Mouse (Mus musculus): Measurements from ENCODE around the gene Rtn4rl1.

Gene Rtn4rl1

DNA sequence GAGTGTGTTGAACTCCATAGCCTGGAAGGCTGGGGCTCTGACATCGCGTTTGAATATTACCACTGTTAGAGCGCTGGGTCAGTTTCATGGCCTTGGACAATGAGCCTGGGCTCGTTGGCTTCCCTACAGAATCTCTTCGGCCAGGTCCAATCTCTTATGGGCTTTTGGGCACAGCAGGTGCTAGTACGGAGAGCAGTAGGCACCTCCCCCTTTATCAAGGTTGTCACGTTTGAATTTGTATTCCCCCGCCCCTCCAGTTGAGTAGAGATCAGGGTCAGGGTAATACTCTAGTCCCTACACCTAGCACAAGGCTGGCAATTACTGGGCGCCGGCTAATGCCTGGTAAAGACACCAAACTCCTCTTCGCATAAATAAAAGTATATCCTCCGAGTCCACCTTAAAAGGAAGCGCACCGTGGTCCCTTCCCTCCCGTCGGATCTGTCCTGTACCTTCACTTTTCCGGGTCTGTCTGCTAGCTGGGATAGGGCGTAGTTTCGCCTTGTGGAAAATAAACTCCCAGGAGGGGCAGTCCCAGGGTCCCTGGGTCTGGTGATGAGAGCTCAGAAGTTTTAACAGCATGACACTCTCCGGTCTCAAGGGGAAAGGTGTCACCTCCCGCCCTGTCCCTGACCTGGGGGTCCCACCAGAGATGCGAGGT lies 3.7 kb upstream of the Rtn4rl1 start:
- no peak for DNase-seq (ENCODE audit: low spot score)

DNA sequence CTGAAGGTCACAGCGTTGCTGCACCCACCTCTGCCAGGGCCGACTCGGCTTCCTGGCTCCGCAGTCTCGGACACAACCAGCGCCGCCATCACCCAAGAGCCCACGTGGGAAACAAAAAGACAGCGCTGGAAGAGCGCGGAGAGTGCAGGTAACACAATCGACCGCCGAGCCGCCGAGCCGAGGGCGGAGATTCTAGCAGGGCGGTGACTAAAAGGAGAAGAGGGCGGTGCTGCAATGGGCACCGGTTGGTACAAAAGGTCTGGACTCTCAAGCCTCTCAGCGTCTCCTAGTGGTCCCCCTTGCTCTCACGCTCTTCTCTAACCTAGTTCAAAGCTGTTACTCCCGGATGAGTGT lies 3.2 kb upstream of the Rtn4rl1 start:
- DNase-seq (ENCODE audit: low spot score), result no peak

DNA sequence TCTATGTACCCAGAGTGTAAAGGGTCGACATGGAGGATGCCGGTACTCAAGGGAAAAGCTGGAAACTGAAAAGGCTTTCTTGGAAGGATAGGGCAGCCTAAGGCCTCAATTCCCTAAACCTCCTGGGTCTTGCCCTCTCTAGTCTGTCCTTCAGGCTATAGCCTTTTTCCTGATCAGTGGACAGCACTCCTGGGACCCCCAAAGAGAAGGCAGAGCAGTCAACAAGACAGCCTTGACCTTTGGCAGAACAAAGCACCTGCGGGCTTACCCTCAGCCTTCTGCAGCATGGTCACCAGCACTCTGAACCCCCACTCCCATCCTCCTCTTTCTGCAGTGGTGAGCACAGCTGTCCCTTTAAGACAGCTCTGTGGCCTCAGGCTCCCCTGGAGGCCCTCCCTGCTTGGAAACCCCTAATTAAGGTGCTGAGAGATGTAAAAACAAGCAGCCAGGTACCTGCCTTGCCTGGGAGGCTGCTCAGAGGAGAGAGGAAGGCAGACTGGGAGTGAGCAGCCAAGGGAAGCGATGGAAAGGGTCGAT lies 2.6 kb upstream of the Rtn4rl1 start, which contains the start of gene Dph1:
Dph1 (minus strand) TSS at position 337 of the 537 bp plus-strand sequence.
- DNase-seq (ENCODE audit: low spot score), result no peak

DNA sequence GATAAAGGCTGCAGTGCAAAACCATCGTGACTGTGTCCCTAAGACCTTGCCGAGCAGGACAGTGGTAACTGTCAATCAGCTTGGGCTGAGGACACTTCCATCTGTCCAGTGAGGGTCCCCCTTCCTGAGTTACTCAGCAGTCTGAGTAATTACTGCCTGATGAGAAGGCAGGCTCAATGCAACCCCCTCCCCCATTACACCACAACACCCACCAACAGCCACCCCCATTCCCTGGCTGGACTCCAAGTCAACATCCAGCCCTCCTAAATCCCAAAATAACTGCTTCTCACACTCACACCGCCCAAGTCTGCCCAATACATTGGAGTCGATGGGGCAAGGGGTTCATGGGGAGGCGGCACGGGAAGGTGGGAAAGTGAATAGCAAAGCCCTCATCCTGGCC lies 1.7 kb upstream of the Rtn4rl1 start:
- DNase-seq (ENCODE audit: low spot score), result no peak

DNA sequence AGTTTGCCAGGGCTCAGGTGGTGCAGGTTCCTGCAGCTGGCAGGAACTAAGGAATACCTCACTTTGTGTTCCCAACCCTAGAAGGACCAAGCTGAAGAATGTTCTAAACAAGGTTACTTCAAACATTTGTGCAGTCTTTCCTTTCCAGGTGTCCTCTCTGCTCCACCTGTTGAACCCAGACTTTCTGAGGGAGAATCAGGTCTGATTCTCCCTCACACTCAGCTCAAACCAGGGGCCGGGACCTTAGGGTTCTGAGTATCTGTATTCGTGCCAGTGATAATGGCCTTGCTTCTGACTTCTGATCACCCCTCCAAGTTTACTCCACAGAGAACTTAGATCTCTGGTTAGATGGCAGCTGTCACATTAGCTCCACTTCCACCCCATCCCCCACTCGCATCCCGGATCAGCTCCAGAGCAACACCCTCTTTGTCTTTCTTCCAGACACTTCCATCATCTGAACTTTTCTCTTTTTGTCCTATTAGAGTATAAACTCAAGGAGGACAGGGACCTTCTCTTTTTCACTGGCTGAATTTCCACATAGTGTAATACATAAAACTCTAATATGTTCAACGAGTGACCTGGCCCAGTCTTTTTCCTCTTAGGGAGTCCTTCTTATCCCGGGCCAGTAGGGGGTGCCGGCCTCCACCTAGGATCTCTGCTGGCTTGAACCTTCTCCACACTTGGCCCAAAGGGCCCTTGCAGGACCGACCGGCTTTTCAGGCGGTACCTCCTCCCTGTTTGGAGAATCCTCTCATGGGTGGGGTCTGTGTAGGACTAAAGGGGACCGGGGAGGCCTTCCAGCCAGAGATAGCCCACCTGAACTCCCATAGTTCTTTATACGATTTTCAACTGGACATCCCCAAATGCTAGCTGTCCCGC lies 1.0 kb upstream of the Rtn4rl1 start:
- DNase-seq (ENCODE audit: low spot score), result peak; percentile 47

DNA sequence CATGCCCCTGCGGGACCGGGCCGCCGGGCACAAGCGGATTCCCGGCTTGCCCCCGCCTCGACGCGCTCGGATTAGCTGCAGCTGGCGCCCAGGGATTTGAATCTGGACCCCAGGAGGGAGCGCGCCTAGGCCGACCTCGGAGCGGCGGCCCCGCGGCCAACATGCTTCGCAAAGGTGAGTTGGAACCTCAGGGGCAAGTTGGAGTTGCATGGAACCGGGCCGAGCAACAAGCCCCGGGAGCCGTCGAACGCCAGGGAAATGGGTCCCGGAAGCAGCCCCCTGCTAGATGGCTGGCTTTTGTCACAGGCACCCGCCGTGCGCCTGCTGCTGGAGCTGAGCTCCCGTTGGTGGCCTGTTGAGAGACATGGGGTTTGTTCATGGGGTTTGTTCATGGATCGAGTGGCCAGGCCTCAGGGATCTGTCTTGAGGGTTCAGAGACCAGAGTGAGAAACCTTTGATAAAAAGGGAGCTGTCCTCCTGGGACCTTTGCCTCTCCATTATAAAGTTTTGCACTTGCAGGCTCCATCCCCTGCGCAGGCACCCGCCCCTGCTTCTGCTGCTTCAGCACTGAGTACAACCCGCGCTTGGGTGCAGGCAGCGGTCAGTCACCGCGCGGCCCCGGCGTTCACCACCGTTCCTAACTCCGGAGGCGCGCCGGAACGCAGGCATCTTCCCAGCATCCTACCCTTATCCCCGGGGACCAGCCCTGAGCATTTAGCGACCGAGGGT lies 702 bp downstream of the Rtn4rl1 start:
- DNase-seq (ENCODE audit: low spot score), result no peak

DNA sequence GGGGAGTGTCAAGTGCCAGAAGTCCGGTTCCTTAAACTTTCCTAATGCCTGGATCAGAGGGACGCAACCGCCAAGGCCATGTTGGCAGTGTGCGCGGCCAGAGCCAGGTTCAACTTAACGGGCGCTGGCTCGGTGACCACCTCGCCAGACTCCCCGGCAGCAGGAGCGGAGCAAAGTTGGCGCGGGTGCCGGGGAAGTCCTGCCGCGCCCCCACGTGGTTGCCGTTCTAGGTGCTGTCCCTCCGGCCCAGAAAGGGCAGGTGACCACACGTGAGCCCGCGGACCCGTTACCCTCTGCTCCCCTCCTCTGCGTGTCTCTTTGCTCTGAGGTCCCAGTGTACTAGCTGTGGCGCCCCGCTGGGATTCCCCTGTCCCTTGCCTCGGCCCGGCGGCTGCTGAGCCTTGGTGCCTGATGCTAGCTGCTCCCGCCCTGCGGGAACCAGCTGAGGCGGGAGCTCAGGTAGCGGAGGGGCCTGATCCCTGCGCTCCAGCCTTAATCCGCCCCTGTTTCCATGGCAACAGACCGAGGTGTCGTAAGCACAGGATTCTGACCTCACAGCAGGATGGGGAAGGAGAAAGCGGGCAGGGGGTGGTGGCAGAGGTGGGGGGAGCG lies 1.4 kb downstream of the Rtn4rl1 start:
- no peak for DNase-seq (ENCODE audit: low spot score)

DNA sequence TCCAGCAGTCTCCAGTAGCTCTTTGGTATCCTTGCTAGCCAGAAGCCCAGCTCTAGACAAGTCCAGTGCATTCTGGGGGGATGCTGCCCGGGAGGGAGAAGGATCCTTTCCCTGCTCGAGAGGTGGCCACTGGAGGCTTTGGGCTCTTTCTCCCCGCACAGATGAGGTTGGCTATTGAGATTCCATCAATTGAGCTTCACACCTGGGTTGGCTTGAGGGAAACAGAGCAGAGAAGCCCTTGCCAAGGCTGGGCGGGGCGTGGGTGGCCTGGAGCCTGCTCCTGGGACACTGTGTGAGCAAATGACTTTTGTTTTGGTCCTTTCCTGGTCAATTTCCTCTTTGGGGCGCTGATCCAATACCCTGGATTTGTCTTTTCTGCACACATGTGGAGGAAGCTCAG lies 2.5 kb downstream of the Rtn4rl1 start:
- no peak for DNase-seq (ENCODE audit: low spot score)

DNA sequence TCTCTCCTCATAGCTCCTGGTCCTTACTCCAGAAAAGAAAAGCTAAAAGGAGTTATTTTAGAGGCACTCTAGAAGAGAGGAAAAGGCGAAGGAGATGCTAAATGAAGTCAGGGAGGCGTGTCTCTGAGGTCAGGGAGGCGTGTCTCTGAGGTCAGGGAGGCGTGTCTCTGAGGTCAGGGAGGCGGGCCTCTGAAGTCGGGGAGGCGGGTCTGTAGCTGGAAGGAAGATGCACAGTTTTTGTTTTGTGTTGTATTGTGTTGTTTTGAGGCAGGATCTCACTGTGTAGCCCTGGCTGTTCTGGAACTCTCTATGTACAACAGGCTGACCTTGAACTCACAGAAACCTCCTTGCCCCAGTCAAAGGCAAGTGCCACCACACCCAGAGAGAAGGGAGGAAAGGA lies 4.4 kb downstream of the Rtn4rl1 start:
- DNase-seq (ENCODE audit: low spot score), result no peak

DNA sequence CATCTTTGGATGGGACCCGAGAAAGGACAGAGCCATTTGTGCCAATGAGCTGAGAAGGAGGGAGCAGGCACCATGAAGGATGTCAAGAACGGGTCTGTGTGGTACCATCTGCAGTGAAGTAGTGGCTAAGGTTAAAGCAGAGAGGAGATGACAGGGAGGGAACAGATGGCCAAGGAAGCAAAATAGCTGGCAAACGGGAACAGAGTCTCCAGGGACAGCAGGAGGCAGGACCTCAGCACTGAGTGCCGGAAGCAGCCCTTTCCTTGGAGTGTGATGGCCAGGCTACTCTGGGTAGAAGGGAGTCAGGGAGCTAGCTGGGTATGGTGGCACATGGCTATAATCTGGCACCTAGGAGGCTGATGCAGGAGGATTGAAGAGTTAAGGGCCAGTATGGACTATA lies 5.2 kb downstream of the Rtn4rl1 start:
- no peak for DNase-seq (ENCODE audit: low spot score)

DNA sequence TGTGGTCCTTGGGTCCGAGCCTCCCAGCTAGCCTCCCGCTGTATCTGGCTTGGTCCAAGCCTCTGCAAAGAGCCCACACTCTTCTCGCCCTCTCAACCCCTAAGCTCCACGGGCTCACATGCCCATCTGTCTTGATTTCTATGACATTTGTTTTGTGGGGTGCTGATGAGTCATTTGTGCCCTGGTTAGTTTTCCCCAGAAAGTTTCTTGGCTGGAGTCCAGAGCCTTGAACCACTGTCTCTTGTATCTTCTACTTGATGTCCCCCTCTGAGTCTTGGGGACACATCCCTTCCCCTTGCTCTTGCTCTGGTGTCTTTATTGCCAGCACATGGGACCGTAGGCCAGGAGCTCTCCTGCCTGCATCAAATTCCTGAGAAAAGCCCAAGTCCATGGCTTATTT lies 6.4 kb downstream of the Rtn4rl1 start:
- no peak for DNase-seq (ENCODE audit: low spot score)

DNA sequence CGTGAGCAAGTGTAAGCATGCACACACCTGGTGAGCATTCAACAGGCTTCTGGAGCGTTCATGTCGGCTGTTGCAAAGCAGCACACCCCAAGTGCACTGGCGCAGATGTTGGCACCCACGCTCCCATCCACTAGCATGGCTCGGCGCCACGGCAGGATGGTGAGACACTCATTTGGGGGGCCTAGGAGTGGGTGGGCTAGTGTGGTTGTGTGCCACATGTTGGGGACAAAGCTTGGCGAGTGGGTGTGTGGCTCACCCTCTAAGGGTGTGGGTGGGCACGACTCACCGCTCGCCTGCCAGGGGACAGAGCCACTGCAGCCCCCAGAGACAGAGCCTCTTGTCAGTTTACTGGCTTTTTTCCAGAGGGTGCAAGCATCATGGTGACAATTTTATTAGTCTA lies 7.4 kb downstream of the Rtn4rl1 start:
- DNase-seq (ENCODE audit: low spot score), result no peak

DNA sequence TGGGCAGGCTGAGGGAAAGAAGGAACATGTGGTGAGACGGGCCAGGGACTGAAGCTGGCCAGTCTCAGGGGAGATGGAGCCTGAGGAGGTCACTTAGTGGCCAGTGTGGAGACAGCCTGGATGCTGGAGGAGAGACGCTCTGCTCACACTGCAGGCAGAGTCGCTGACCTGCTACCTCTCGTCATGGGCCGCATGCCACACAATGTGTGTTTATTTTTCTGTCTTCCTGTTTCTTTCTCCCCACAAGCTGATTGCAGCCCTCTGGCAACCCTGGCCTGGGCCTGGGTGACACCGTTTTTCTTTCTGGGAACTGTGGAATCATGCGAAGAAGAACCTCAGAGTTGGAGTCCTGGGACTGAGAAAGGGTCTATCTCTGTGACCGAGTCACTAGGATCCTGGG lies 8.1 kb downstream of the Rtn4rl1 start:
- no peak for DNase-seq (ENCODE audit: low spot score)

DNA sequence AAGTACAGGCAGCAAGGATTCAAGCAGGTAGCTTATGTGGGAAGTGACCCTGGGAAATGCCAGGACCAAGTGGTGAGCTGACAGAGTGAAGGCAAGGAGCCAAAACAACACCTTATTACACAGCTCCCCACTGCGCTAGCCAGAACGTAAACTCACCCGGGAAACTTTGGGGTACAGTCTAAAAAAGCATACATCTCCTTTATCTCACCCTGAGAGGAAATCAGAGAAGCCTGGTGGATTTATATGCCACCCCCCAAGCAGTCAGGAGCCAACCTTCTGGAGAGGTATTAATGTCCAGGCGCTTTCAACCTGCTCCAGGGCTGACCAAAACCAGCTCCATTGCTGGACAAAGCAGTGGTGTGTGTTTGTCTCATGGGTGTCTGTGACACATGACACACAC lies 10.3 kb downstream of the Rtn4rl1 start:
- no peak for DNase-seq (ENCODE audit: low spot score)

DNA sequence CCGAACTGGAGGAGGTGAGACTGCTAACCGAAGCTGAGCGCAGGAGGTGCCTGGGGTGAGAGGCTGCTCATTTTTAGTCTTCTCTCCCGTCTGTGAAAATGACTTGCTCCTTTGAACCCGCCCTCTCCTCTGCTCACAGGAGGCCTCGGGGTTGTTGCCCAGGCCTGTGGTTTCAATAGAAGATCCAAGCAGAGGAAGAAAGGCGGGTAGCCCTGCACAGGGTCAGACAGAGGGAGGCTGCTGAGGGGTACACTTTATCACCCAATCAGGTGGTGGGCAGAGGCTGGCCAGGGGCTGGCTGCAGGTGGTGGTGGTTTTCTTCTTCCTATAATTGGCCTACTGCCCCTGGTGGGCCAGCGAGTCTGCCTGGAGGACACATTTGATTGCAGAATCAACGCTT lies 10.9 kb downstream of the Rtn4rl1 start:
- DNase-seq (ENCODE audit: low spot score), result no peak

DNA sequence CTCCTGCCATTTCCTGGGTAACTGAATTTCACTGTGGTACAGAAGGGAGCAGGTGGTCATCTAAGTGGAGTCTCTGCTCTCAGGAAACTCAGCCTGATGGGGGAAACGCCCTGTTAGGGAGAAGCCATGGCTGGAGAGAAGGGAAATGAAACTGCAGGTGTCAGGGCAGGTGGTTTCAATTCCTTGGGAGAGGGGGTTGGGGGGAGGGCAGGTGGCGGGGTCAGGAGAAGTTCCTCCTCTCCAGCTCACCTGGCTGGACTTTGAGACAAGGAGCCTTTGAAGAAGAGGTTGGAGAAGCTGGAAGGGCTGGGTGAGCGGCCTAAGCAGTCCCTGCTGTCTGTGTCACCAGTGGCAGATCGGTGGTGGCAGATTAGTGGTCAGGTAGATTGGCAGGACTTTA lies 12.8 kb downstream of the Rtn4rl1 start:
- DNase-seq (ENCODE audit: low spot score), result no peak

DNA sequence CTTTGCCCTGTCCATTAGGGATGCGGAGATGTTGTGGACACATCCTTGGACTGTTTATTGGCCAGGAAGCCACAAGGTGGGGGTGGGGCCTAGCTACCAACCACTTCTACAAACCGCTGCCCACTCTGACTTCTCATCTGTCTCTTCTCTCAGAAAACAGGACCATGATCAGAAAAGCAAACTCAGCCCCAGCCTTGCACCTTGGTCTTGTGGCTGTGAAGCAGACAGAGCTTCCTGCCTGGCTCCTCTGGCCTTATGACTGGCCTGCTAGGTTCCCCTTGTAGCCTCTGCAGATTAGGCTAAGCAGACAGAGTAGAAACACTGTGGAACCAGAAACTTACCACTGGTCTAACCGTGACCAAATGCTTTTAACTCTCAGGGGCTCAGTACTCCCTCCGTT lies 15.8 kb downstream of the Rtn4rl1 start:
- DNase-seq (ENCODE audit: low spot score), result no peak

DNA sequence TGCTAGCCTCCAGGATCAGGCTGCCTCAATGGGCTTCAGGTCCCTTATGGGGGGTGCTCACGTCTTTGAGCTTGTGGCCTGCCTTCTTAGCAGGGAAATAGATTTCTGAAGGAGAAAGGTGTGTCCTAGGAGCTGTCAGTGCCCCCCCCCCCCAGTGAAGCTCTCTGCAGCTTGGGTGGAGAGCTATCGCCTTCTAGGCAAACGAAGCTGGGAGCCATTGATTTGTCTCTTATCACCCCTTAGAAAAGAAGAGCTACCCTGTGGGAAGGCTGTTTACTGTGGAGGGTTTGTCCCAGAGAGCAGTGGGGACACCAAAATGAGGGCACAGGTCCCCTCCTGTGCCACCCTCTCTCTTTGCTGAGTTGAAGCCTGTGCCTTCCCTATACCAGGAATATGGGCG lies 16.5 kb downstream of the Rtn4rl1 start:
- no peak for DNase-seq (ENCODE audit: low spot score)

DNA sequence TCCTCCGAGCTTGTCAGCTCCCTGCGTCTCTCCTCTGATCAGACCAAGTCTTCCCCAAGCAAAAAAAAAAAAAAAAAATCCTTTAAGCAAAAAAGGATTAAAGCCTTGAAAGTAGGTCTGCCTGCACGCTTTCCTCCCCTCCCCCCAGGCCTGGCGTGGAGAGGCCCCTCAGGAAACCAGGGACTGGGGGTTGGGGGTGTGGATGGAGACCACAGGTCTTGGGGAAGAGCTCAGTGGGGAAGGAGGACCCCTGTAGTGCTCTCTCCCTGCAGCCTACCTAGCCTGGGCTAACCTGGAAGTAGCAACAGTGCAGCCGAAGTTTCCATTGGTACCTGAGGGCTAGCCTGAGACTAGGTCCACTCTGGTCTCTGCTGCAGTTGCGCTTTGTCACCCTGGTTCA lies 17.2 kb downstream of the Rtn4rl1 start:
- no peak for DNase-seq (ENCODE audit: low spot score)

DNA sequence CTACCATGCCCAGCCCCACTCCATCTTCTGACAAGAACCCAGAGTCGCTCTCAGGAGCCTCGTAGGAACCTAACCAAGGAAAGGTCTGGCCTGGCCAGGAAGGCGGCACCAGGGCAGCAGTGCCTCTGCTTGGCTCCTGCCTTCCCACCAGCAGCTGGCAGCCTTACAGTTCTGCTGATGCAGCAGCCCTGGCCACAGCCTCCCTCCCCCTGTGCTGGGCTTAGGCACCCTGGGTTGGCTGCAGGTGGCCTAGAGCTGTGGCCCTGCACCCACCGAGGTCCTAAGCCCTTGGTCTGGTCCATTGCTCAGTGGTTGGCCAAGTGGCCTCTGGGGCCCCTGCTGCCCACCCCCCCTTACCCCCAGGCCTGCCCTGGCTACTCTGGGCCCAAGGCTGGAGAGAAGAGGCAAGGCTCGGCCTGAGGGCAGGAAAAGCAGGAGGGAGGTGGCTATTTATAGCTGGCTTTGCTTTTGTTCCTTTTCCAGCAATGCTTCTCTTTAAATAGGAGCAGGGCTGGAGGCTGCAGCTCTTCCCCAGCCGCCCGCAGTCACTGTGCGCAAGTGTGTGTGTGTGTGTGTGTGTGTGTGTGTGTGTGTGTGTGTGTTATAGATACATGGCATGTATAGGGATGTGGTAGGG lies 18.6 kb downstream of the Rtn4rl1 start:
- DNase-seq (ENCODE audit: low spot score), result no peak

DNA sequence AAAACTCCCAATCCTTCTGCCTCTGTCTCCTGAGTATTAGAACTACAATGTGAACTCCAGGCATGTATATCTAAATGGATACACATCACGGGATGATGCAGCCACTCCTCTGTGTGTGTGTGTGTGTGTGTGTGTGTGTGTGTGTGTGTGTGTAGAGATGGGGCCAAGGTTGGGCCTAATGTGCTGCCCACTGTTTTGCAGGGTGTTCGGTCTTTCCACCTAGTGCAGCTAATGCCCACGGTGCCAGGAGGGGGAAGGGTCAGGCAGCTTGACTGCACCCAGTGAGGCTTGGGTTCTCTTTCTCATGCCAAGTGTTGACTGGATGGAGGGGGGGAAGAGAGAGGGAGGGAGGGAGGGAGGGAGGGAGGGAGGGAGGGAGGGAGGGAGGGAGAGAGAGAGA lies 19.3 kb downstream of the Rtn4rl1 start:
- DNase-seq (ENCODE audit: low spot score), result no peak

All from urinary bladder, postnatal 10 days (tissue).